Mouse (Mus musculus): ENCODE measurements around the gene 1110059E24Rik. TPM values are rescaled to one million over a fixed set of nuclear protein-coding genes. Genes with fewer than 3 reads are reported as not detected.

Gene 1110059E24Rik
- polyA plus RNA-seq, 1 experiment = 7.5 TPM

DNA sequence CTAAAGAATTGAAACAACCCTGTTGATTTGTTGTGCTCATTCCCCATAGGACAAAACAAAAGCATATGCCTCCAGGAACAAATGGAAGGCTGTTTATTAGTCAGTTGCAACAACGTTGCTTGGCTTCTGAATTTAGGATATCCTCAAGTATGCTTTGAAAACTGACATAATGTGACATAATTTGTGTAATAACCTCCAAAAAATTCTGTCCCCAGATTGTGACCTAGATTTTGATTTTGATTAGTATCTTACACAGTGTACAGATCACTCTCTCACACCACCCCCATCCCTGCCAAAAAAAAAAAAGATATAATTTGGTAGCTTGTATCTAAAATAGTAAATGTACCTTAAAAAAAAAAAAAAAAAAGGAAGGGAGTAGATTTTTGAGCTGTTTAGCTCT lies 8.0 kb upstream of the 1110059E24Rik start:
- peaks cover 1% of the 10 kb centered on the region; the same call in 1 of the 2 replicates for H3K36me3 ChIP-seq (ENCODE audit: control insufficient read depth, insufficient read depth, low read length)
- no peaks in the 10 kb centered on the region for H3K27me3 ChIP-seq (ENCODE audit: control insufficient read depth, insufficient read depth, low read length)
- TF ChIP-seq POLR2A (IDR thresholded peaks at IDR 0.05; ENCODE audit: control insufficient read depth, low read depth, low read length) (no peak), CTCF (IDR thresholded peaks at IDR 0.05; ENCODE audit: control insufficient read depth, insufficient read depth, insufficient replicate concordance, low read depth, low read length) (no peak)
- peaks cover 6% of the 10 kb centered on the region for H3K4me1 ChIP-seq (ENCODE audit: control insufficient read depth, insufficient read depth, low read length)
- no peak overlapping the region for H3K4me3 ChIP-seq (ENCODE audit: control insufficient read depth, low read depth, low read length)
- H3K27ac ChIP-seq (ENCODE audit: control insufficient read depth, insufficient read depth, low read depth, low read length) = no peak overlapping the region

DNA sequence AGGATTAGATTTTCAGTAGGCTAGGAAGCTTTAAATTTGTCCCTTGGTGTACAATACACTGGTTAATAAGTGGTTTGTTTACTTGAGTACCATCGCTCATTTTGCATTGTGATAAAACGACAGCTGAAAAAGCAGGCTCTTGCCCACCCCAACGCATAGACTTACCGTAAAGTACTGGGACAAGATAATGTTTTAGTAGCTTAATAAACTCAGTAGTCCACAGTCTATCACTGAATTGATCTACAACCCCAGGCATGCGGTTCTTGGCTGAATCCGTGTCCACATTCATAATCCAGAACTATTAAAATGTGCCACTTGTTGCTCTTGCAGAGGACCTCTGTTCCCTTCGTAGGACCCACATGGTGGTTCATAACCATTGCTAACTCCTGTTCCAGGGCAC lies 2.0 kb upstream of the 1110059E24Rik start:
- Histone ChIP-seq H3K4me1 (ENCODE audit: control insufficient read depth, insufficient read depth, low read length) (peaks cover 9% of the 10 kb centered on the region), H3K27me3 (ENCODE audit: control insufficient read depth, insufficient read depth, low read length) (no peaks in the 10 kb centered on the region), H3K4me3 (ENCODE audit: control insufficient read depth, low read depth, low read length) (peak overlapping the region; percentile 69), H3K27ac (ENCODE audit: control insufficient read depth, insufficient read depth, low read depth, low read length) (no peak overlapping the region), H3K36me3 (ENCODE audit: control insufficient read depth, insufficient read depth, low read length) (peaks cover 1% of the 10 kb centered on the region; the same call in 1 of the 2 replicates)
- no peak for TF ChIP-seq POLR2A (IDR thresholded peaks at IDR 0.05; ENCODE audit: control insufficient read depth, low read depth, low read length)
- TF ChIP-seq CTCF (IDR thresholded peaks at IDR 0.05; ENCODE audit: control insufficient read depth, insufficient read depth, insufficient replicate concordance, low read depth, low read length) = no peak

DNA sequence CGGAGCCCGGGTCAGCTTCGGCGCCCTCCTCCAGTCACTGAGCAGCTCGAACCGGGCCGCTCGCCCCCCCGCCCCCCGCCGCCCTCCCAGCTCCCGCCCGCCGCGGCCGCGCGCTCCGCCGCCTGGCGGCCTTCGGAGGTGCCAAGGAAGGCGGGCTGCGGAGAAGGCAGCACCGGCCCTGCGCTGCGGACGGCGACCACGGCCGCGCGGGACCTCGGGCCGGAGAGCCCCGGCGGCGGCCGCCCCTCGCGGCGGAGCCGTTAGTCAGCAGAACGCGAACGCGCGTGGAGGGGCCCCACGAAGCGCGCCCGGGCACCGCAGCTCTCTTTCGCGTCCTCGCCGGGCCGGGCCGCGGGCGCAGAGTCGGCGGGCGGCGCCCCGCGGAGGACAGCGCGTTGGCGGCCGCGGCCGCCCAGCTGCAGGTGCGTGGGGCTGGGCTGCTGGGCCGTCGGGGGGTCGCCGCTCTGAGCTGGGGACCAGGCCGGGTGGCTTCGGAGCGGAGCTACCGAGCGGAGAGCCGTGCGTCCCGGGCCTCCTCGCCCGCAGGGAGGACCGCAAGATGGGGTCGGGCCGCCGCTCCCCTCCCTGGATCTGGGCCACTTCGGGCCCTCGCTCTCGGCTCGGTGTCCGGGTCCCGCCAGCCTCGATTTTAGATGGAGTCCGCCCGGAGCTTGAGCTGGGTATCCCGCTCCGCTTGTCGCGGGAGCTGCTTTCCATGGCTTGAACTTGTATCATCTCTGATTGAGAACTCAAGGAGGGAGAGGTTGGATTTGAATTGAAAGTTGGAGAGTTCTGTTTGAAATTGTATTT lies 601 bp upstream of the 1110059E24Rik start, which contains the start of gene Abhd17b:
TSS of gene Abhd17b (plus strand) at position 14 of the 810 bp plus-strand sequence.
- Histone ChIP-seq H3K27ac (ENCODE audit: control insufficient read depth, insufficient read depth, low read depth, low read length) (peak within 1 kb of the TSS; percentile 98), H3K4me3 (ENCODE audit: control insufficient read depth, low read depth, low read length) (peak within 1 kb of the TSS; percentile 98), H3K27me3 (ENCODE audit: control insufficient read depth, insufficient read depth, low read length) (no peaks in the 10 kb centered on the region), H3K36me3 (ENCODE audit: control insufficient read depth, insufficient read depth, low read length) (peaks cover 1% of the 10 kb centered on the region; the same call in 1 of the 2 replicates), H3K4me1 (ENCODE audit: control insufficient read depth, insufficient read depth, low read length) (peaks cover 9% of the 10 kb centered on the region)
- TF ChIP-seq POLR2A (IDR thresholded peaks at IDR 0.05; ENCODE audit: control insufficient read depth, low read depth, low read length) = peak; percentile 7; the same call in 1 of the 2 replicates
- no peak for TF ChIP-seq CTCF (IDR thresholded peaks at IDR 0.05; ENCODE audit: control insufficient read depth, insufficient read depth, insufficient replicate concordance, low read depth, low read length)

DNA sequence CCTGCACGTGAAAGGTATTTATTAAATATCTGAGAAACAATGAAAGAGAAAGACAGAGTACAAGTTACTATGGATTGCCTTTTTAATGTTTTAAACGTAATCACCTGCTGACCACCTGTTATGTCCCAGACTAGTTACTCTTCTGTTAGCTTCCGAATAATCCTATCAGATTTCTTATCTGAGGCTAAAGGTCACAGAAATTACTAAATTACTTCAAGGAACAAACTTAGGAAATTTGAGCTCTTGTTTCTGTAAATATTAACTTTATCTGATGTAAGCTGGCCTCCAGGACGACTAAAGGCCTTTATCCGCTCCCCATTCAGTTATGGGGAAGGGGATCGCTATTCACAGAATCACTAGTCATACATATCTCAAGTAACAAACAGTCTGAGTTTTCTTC lies 1.1 kb downstream of the 1110059E24Rik start:
- Histone ChIP-seq H3K27me3 (ENCODE audit: control insufficient read depth, insufficient read depth, low read length) (no peaks in the 10 kb centered on the region), H3K4me1 (ENCODE audit: control insufficient read depth, insufficient read depth, low read length) (peaks cover 8% of the 10 kb centered on the region), H3K27ac (ENCODE audit: control insufficient read depth, insufficient read depth, low read depth, low read length) (peak overlapping the region; percentile 87; the same call in 1 of the 2 replicates), H3K4me3 (ENCODE audit: control insufficient read depth, low read depth, low read length) (peak overlapping the region; percentile 98; the same call in 1 of the 2 replicates), H3K36me3 (ENCODE audit: control insufficient read depth, insufficient read depth, low read length) (peaks cover 1% of the 10 kb centered on the region; the same call in 1 of the 2 replicates)
- TF ChIP-seq CTCF (IDR thresholded peaks at IDR 0.05; ENCODE audit: control insufficient read depth, insufficient read depth, insufficient replicate concordance, low read depth, low read length) (no peak), POLR2A (IDR thresholded peaks at IDR 0.05; ENCODE audit: control insufficient read depth, low read depth, low read length) (no peak)

DNA sequence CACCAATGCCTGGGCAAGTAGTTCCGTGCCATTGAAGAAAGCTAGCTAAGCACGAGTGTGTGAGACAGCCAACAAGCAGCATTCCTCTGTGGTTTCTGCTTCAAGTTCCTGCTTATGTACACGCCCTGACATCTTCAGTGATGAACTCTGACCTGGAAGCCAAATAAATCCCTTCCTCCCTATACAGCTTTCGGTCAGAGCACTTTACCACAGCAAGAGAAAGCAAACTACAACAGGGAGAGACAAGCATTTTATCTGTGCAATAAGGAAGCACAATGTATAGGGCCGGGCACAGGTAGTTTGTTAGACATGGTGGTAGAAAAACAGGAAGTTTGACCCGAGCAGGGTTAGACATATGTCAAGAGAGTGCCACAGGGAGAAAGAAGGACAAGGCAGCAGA lies 6.6 kb downstream of the 1110059E24Rik start:
- no peak overlapping the region for H3K27ac ChIP-seq (ENCODE audit: control insufficient read depth, insufficient read depth, low read depth, low read length)
- TF ChIP-seq POLR2A (IDR thresholded peaks at IDR 0.05; ENCODE audit: control insufficient read depth, low read depth, low read length) = no peak
- no peak for TF ChIP-seq CTCF (IDR thresholded peaks at IDR 0.05; ENCODE audit: control insufficient read depth, insufficient read depth, insufficient replicate concordance, low read depth, low read length)

DNA sequence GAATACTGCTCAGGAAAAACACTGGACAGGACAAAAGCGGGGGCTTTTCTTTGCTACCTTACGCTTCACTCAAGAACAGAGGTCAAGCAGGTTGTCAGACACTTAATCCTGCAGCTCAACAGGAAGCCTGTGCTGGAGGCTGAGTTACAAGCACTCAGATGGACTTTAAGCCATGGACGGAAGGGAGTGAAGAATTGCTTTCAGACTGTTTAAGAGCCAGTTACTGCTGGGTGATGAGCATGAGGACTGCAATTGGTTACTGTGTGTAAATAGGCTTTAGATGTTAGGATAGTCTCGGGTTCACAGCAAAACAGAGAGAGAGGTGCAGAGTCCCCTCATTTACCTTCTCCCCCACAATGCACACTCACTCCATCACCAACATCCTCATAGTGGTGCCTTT lies 7.5 kb downstream of the 1110059E24Rik start:
- no peaks in the 10 kb centered on the region for H3K36me3 ChIP-seq (ENCODE audit: control insufficient read depth, insufficient read depth, low read length)
- no peak overlapping the region for H3K4me3 ChIP-seq (ENCODE audit: control insufficient read depth, low read depth, low read length)
- no peak for TF ChIP-seq POLR2A (IDR thresholded peaks at IDR 0.05; ENCODE audit: control insufficient read depth, low read depth, low read length)
- TF ChIP-seq CTCF (IDR thresholded peaks at IDR 0.05; ENCODE audit: control insufficient read depth, insufficient read depth, insufficient replicate concordance, low read depth, low read length) = no peak
- no peak overlapping the region for H3K27ac ChIP-seq (ENCODE audit: control insufficient read depth, insufficient read depth, low read depth, low read length)
- H3K27me3 ChIP-seq (ENCODE audit: control insufficient read depth, insufficient read depth, low read length) = no peaks in the 10 kb centered on the region
- no peaks in the 10 kb centered on the region; the same call in 1 of the 2 replicates for H3K4me1 ChIP-seq (ENCODE audit: control insufficient read depth, insufficient read depth, low read length)

More for the DNA sequence above, 6.6 kb downstream of the 1110059E24Rik start:
- H3K27me3 ChIP-seq (ENCODE audit: control insufficient read depth, insufficient read depth, low read length) = no peaks in the 10 kb centered on the region
- H3K36me3 ChIP-seq (ENCODE audit: control insufficient read depth, insufficient read depth, low read length) = no peaks in the 10 kb centered on the region
- no peaks in the 10 kb centered on the region; the same call in 1 of the 2 replicates for H3K4me1 ChIP-seq (ENCODE audit: control insufficient read depth, insufficient read depth, low read length)
- no peak overlapping the region for H3K4me3 ChIP-seq (ENCODE audit: control insufficient read depth, low read depth, low read length)

DNA sequence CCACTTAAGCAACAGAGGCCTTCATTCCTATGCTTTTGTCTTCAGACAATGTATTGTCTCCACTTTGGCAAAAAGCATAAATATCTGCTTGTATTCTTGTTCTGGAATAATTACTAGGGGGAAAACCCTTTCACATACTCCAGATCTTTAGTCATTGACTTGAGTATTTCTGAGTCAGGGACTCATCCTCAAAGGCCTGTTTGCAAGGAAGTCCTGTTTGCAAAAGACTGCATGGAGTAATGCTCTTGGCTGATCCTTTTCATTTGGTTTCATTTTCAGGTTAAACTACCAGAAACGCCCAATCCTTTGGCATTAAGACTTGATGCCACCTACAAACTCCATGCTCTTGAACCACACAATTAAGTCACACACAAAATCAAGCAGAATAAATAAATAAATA lies 8.8 kb downstream of the 1110059E24Rik start:
- Histone ChIP-seq H3K27ac (ENCODE audit: control insufficient read depth, insufficient read depth, low read depth, low read length) (no peak overlapping the region), H3K4me1 (ENCODE audit: control insufficient read depth, insufficient read depth, low read length) (no peaks in the 10 kb centered on the region; the same call in 1 of the 2 replicates), H3K27me3 (ENCODE audit: control insufficient read depth, insufficient read depth, low read length) (no peaks in the 10 kb centered on the region), H3K4me3 (ENCODE audit: control insufficient read depth, low read depth, low read length) (no peak overlapping the region), H3K36me3 (ENCODE audit: control insufficient read depth, insufficient read depth, low read length) (no peaks in the 10 kb centered on the region)
- TF ChIP-seq CTCF (IDR thresholded peaks at IDR 0.05; ENCODE audit: control insufficient read depth, insufficient read depth, insufficient replicate concordance, low read depth, low read length) (no peak), POLR2A (IDR thresholded peaks at IDR 0.05; ENCODE audit: control insufficient read depth, low read depth, low read length) (no peak)
